Mouse (Mus musculus): ENCODE measurements around the gene Parl. TPM values are rescaled to one million over a fixed set of nuclear protein-coding genes. Genes with fewer than 3 reads are reported as not detected.

Parl gene
- total RNA-seq, 2 experiments from 2014 or later = 60.9 to 69.8 TPM

GRCm38 (mm10) chr16:20279395-20279794, 22.8 kb downstream of the Parl start:
- DNase-seq = peak; percentile 22
- no peak overlapping the region for H3K4me3 ChIP-seq
- peak overlapping the region; percentile 61 for H3K27ac ChIP-seq
- TF ChIP-seq CTCF (IDR thresholded peaks at IDR 0.05) = no peak
- intact Hi-C loops (cut with DNase I) = loop anchor here (5.0 kb wide), 1 partner anchor 37 kb away; the partner anchor contains the start of gene Map6d1

- Histone ChIP-seq H3K27ac (no peak overlapping the region), H3K4me3 (no peak overlapping the region)
- intact Hi-C loops (cut with DNase I) = no loop called here
- DNase-seq = no peak
- no peak for TF ChIP-seq CTCF (IDR thresholded peaks at IDR 0.05)
Observed at GRCm38 (mm10) chr16:20272994-20273393, 29.2 kb downstream of the Parl start.

GRCm38 (mm10) chr16:20271339-20271738, 30.8 kb downstream of the Parl start:
- no peak for TF ChIP-seq CTCF (IDR thresholded peaks at IDR 0.05)
- no peak for DNase-seq
- intact Hi-C loops (cut with DNase I) = no loop called here
- Histone ChIP-seq H3K27ac (no peak overlapping the region), H3K4me3 (no peak overlapping the region)

- no peak for DNase-seq
- H3K4me3 ChIP-seq = no peak overlapping the region
- no peak for TF ChIP-seq CTCF (IDR thresholded peaks at IDR 0.05)
- intact Hi-C loops (cut with DNase I) = no loop called here
- no peak overlapping the region for H3K27ac ChIP-seq
Observed at GRCm38 (mm10) chr16:20265089-20265488, 37.1 kb downstream of the Parl start.

GRCm38 (mm10) chr16:20257926-20258325, 44.3 kb downstream of the Parl start:
- Histone ChIP-seq H3K4me3 (no peak overlapping the region), H3K27ac (no peak overlapping the region)
- DNase-seq = no peak
- intact Hi-C loops (cut with DNase I) = no loop called here
- no peak for TF ChIP-seq CTCF (IDR thresholded peaks at IDR 0.05)

- no peak for DNase-seq
- Histone ChIP-seq H3K27ac (no peak overlapping the region), H3K4me3 (no peak overlapping the region)
- no peak for TF ChIP-seq CTCF (IDR thresholded peaks at IDR 0.05)
- intact Hi-C loops (cut with DNase I) = no loop called here
Observed at GRCm38 (mm10) chr16:20248442-20249174, 53.6 kb downstream of the Parl start.

GRCm38 (mm10) chr16:20247103-20247502, 55.1 kb downstream of the Parl start:
- no peak overlapping the region for H3K27ac ChIP-seq
- no peak overlapping the region for H3K4me3 ChIP-seq
- TF ChIP-seq CTCF (IDR thresholded peaks at IDR 0.05) = no peak
- intact Hi-C loops (cut with DNase I) = no loop called here
- DNase-seq = no peak

GRCm38 (mm10) chr16:20240468-20241414, 61.4 kb downstream of the Parl start, which contains the start of gene Map6d1:
Gene Map6d1, minus strand, starts transcription at chr16:20241358.
- Histone ChIP-seq H3K4me3 (peak within 1 kb of the TSS; percentile 88), H3K27ac (peak within 1 kb of the TSS; percentile 53)
- DNase-seq = peak; percentile 51
- intact Hi-C loops (cut with DNase I) = loop anchor here (5.0 kb wide), 1 partner anchor 37 kb away; no protein-coding TSS in a partner anchor
- no peak for TF ChIP-seq CTCF (IDR thresholded peaks at IDR 0.05)

- intact Hi-C loops (cut with DNase I) = no loop called here
- no peak for DNase-seq
- Histone ChIP-seq H3K27ac (no peak overlapping the region), H3K4me3 (no peak overlapping the region)
- TF ChIP-seq CTCF (IDR thresholded peaks at IDR 0.05) = no peak
Observed at GRCm38 (mm10) chr16:20238646-20239045, 63.5 kb downstream of the Parl start.

GRCm38 (mm10) chr16:20237426-20237825, 64.8 kb downstream of the Parl start:
- intact Hi-C loops (cut with DNase I) = no loop called here
- H3K4me3 ChIP-seq = no peak overlapping the region
- no peak for DNase-seq

GRCm38 (mm10) chr16:20234406-20234805, 67.8 kb downstream of the Parl start:
- intact Hi-C loops (cut with DNase I) = no loop called here
- no peak for DNase-seq
- Histone ChIP-seq H3K27ac (no peak overlapping the region), H3K4me3 (no peak overlapping the region)
- TF ChIP-seq CTCF (IDR thresholded peaks at IDR 0.05) = no peak

More at GRCm38 (mm10) chr16:20237426-20237825, 64.8 kb downstream of the Parl start:
- no peak for TF ChIP-seq CTCF (IDR thresholded peaks at IDR 0.05)
- H3K27ac ChIP-seq = no peak overlapping the region

Other genes starting within 250 kb of the Parl start
- 100 to 1,000 TPM; 178 to 187 TPM for gene Klhl24, start 204.8 kb downstream of the Parl start, total RNA-seq (2021)
- gene Yeats2, start 161.3 kb downstream of the Parl start, total RNA-seq (2021) = 1 to 10 TPM; 5.7 to 6.9 TPM
- gene Map6d1, start 61.0 kb downstream of the Parl start, total RNA-seq (2021) = under 1 TPM; 0.26 to 0.78 TPM
- 1 to 10 TPM in 1 of 2 experiments, under 1 TPM in 1; 0.18 to 1.0 TPM for gene Cyp2ab1, start 23.0 kb upstream of the Parl start, total RNA-seq (2021)
- gene Abcc5, start 124.0 kb upstream of the Parl start, total RNA-seq (2021) = 10 to 100 TPM; 54.4 to 66.0 TPM
- 10 to 100 TPM; 55.7 to 62.8 TPM for gene Eif2b5, start 196.4 kb upstream of the Parl start, total RNA-seq (2021)
- gene Dvl3, start 214.6 kb upstream of the Parl start, total RNA-seq (2021) = 10 to 100 TPM; 30.7 to 31.3 TPM
- 100 to 1,000 TPM; 137 to 157 TPM for gene Ap2m1, start 233.1 kb upstream of the Parl start, total RNA-seq (2021)
- gene Abcf3, start 246.2 kb upstream of the Parl start, total RNA-seq (2021) = 10 to 100 TPM; 59.8 to 70.7 TPM